Mouse (Mus musculus): Measurements from ENCODE around the gene Col5a2. TPM values are rescaled to one million over a fixed set of nuclear protein-coding genes. Genes with fewer than 3 reads are reported as not detected.

The Col5a2 gene
- polyA plus RNA-seq, 1 experiment from 2014 or later, result 29.5 TPM

GRCm38 (mm10) chr1:45490451-45490850, 12.6 kb downstream of the Col5a2 start:
- Histone ChIP-seq H3K27ac (ENCODE audit: low read depth, low read length) (no peak overlapping the region), H3K36me3 (ENCODE audit: control insufficient read depth, insufficient read depth) (no peaks in the 10 kb centered on the region), H3K9me3 (ENCODE audit: control insufficient read depth) (no peaks in the 10 kb centered on the region), H3K4me2 (replicated peaks; ENCODE audit: low read depth) (no peak overlapping the region), H3K4me3 (ENCODE audit: low read depth, low read length) (no peak overlapping the region), H3K27me3 (replicated peaks; ENCODE audit: control insufficient read depth, insufficient read depth, low read length) (no peaks in the 10 kb centered on the region), H3K4me1 (replicated peaks; ENCODE audit: control insufficient read depth, insufficient read depth, low read length) (no peaks in the 10 kb centered on the region), H3K9ac (ENCODE audit: low read depth, low read length) (no peak overlapping the region)
- WGBS, result 80% methylated on average over 1 of the region's 1 CpGs
- ATAC-seq, result no peak
- no peak for TF ChIP-seq CTCF (IDR thresholded peaks at IDR 0.05; ENCODE audit: low read depth)

- Histone ChIP-seq H3K4me1 (replicated peaks; ENCODE audit: control insufficient read depth, insufficient read depth, low read length) (no peaks in the 10 kb centered on the region), H3K4me2 (replicated peaks; ENCODE audit: low read depth) (no peak overlapping the region), H3K27me3 (replicated peaks; ENCODE audit: control insufficient read depth, insufficient read depth, low read length) (no peaks in the 10 kb centered on the region), H3K36me3 (ENCODE audit: control insufficient read depth, insufficient read depth) (no peaks in the 10 kb centered on the region), H3K4me3 (ENCODE audit: low read depth, low read length) (no peak overlapping the region), H3K27ac (ENCODE audit: low read depth, low read length) (no peak overlapping the region), H3K9me3 (ENCODE audit: control insufficient read depth) (no peaks in the 10 kb centered on the region), H3K9ac (ENCODE audit: low read depth, low read length) (no peak overlapping the region)
- TF ChIP-seq CTCF (IDR thresholded peaks at IDR 0.05; ENCODE audit: low read depth), result no peak
- 75% methylated on average over 1 of the region's 1 CpGs for WGBS
- ATAC-seq, result no peak
Observed at GRCm38 (mm10) chr1:45488291-45488690, 14.8 kb downstream of the Col5a2 start.

- no peaks in the 10 kb centered on the region for H3K36me3 ChIP-seq (ENCODE audit: control insufficient read depth, insufficient read depth)
- H3K9me3 ChIP-seq (ENCODE audit: control insufficient read depth), result no peaks in the 10 kb centered on the region
- H3K27me3 ChIP-seq (replicated peaks; ENCODE audit: control insufficient read depth, insufficient read depth, low read length), result no peaks in the 10 kb centered on the region
- no peak overlapping the region for H3K9ac ChIP-seq (ENCODE audit: low read depth, low read length)
- H3K27ac ChIP-seq (ENCODE audit: low read depth, low read length), result no peak overlapping the region
- no peak for ATAC-seq
- 83% methylated on average over 4 of the region's 4 CpGs for WGBS
- TF ChIP-seq CTCF (IDR thresholded peaks at IDR 0.05; ENCODE audit: low read depth), result no peak
- no peaks in the 10 kb centered on the region for H3K4me1 ChIP-seq (replicated peaks; ENCODE audit: control insufficient read depth, insufficient read depth, low read length)
- H3K4me3 ChIP-seq (ENCODE audit: low read depth, low read length), result no peak overlapping the region
- H3K4me2 ChIP-seq (replicated peaks; ENCODE audit: low read depth), result no peak overlapping the region
Observed at GRCm38 (mm10) chr1:45483001-45483400, 20.1 kb downstream of the Col5a2 start.

- Histone ChIP-seq H3K4me1 (replicated peaks; ENCODE audit: control insufficient read depth, insufficient read depth, low read length) (no peaks in the 10 kb centered on the region), H3K9me3 (ENCODE audit: control insufficient read depth) (no peaks in the 10 kb centered on the region), H3K4me3 (ENCODE audit: low read depth, low read length) (no peak overlapping the region), H3K36me3 (ENCODE audit: control insufficient read depth, insufficient read depth) (no peaks in the 10 kb centered on the region), H3K27me3 (replicated peaks; ENCODE audit: control insufficient read depth, insufficient read depth, low read length) (no peaks in the 10 kb centered on the region), H3K9ac (ENCODE audit: low read depth, low read length) (no peak overlapping the region), H3K4me2 (replicated peaks; ENCODE audit: low read depth) (no peak overlapping the region), H3K27ac (ENCODE audit: low read depth, low read length) (no peak overlapping the region)
- ATAC-seq, result no peak
- no peak for TF ChIP-seq CTCF (IDR thresholded peaks at IDR 0.05; ENCODE audit: low read depth)
- 95% methylated on average over 1 of the region's 1 CpGs for WGBS
Observed at GRCm38 (mm10) chr1:45481876-45482275, 21.2 kb downstream of the Col5a2 start.

GRCm38 (mm10) chr1:45479087-45479486, 24.0 kb downstream of the Col5a2 start:
- no peaks in the 10 kb centered on the region for H3K27me3 ChIP-seq (replicated peaks; ENCODE audit: control insufficient read depth, insufficient read depth, low read length)
- H3K27ac ChIP-seq (ENCODE audit: low read depth, low read length), result no peak overlapping the region
- H3K4me3 ChIP-seq (ENCODE audit: low read depth, low read length), result no peak overlapping the region
- no peak overlapping the region for H3K9ac ChIP-seq (ENCODE audit: low read depth, low read length)
- no peaks in the 10 kb centered on the region for H3K4me1 ChIP-seq (replicated peaks; ENCODE audit: control insufficient read depth, insufficient read depth, low read length)
- no peaks in the 10 kb centered on the region for H3K9me3 ChIP-seq (ENCODE audit: control insufficient read depth)
- no peaks in the 10 kb centered on the region for H3K36me3 ChIP-seq (ENCODE audit: control insufficient read depth, insufficient read depth)
- H3K4me2 ChIP-seq (replicated peaks; ENCODE audit: low read depth), result no peak overlapping the region
- TF ChIP-seq CTCF (IDR thresholded peaks at IDR 0.05; ENCODE audit: low read depth), result no peak
- ATAC-seq, result no peak

- Histone ChIP-seq H3K4me1 (replicated peaks; ENCODE audit: control insufficient read depth, insufficient read depth, low read length) (no peaks in the 10 kb centered on the region), H3K9ac (ENCODE audit: low read depth, low read length) (no peak overlapping the region), H3K4me3 (ENCODE audit: low read depth, low read length) (no peak overlapping the region), H3K36me3 (ENCODE audit: control insufficient read depth, insufficient read depth) (no peaks in the 10 kb centered on the region), H3K27ac (ENCODE audit: low read depth, low read length) (no peak overlapping the region), H3K9me3 (ENCODE audit: control insufficient read depth) (no peaks in the 10 kb centered on the region), H3K4me2 (replicated peaks; ENCODE audit: low read depth) (no peak overlapping the region), H3K27me3 (replicated peaks; ENCODE audit: control insufficient read depth, insufficient read depth, low read length) (no peaks in the 10 kb centered on the region)
- TF ChIP-seq CTCF (IDR thresholded peaks at IDR 0.05; ENCODE audit: low read depth), result no peak
- no peak for ATAC-seq
- 43% methylated on average over 4 of the region's 4 CpGs for WGBS
Observed at GRCm38 (mm10) chr1:45472751-45473150, 30.3 kb downstream of the Col5a2 start.

- no peak for TF ChIP-seq CTCF (IDR thresholded peaks at IDR 0.05; ENCODE audit: low read depth)
- Histone ChIP-seq H3K9me3 (ENCODE audit: control insufficient read depth) (no peaks in the 10 kb centered on the region), H3K4me1 (replicated peaks; ENCODE audit: control insufficient read depth, insufficient read depth, low read length) (no peaks in the 10 kb centered on the region), H3K36me3 (ENCODE audit: control insufficient read depth, insufficient read depth) (no peaks in the 10 kb centered on the region), H3K9ac (ENCODE audit: low read depth, low read length) (no peak overlapping the region), H3K4me3 (ENCODE audit: low read depth, low read length) (no peak overlapping the region), H3K27me3 (replicated peaks; ENCODE audit: control insufficient read depth, insufficient read depth, low read length) (no peaks in the 10 kb centered on the region), H3K4me2 (replicated peaks; ENCODE audit: low read depth) (no peak overlapping the region), H3K27ac (ENCODE audit: low read depth, low read length) (no peak overlapping the region)
- 90% methylated on average over 2 of the region's 2 CpGs for WGBS
- no peak for ATAC-seq
Observed at GRCm38 (mm10) chr1:45460767-45461166, 42.3 kb downstream of the Col5a2 start.

Data from intestine, postnatal 0 days (tissue).